Mouse (Mus musculus) hindbrain, embryonic 14.5 days (tissue): ENCODE measurements around the gene Vti1a. TPM values are rescaled to one million over a fixed set of nuclear protein-coding genes. Genes with fewer than 3 reads are reported as not detected.
A peak's percentile ranks its signal among the peaks of the same experiment; 100 is the strongest.

Source experiments
- ATAC-seq: fragments of 200-750 bp; cut with Nextera tagmentation; 2 replicates; pipeline ENCODE4 v1.8.0; 2017; ENCODE audit warnings: moderate number of reproducible peaks, mild to moderate bottlenecking, moderate TSS enrichment, moderate library complexity; ENCODE audit not compliant: low FRiP score
- DNase-seq: peaks from one replicate; pipeline ENCODE4 v3.0.0-alpha.2; 2015; ENCODE audit warnings: low spot score
- H3K27ac ChIP-seq: fragments of 300-500 bp; sonication (generic); 2 replicates; pipeline ENCODE4 v1.5.1; 2014; ENCODE audit warnings: mild to moderate bottlenecking, moderate library complexity
- H3K27me3 ChIP-seq: fragments of 300-500 bp; sonication (generic); 2 replicates; pipeline ENCODE4 v1.6.1; 2014; ENCODE audit warnings: mild to moderate bottlenecking, low read length, mixed read lengths; ENCODE audit not compliant: control insufficient read depth, insufficient read depth
- H3K36me3 ChIP-seq: fragments of 300-500 bp; sonication (generic); replicated peaks from 2 replicates; pipeline ENCODE4 v1.6.1; 2014; ENCODE audit not compliant: control insufficient read depth, insufficient read depth
- H3K4me1 ChIP-seq: fragments of 300-500 bp; sonication (generic); replicated peaks from 2 replicates; pipeline ENCODE4 v1.6.1; 2014; ENCODE audit warnings: antibody characterized with exemption, low read length, mixed read lengths; ENCODE audit not compliant: control insufficient read depth, insufficient read depth
- H3K4me2 ChIP-seq: fragments of 300-500 bp; sonication (generic); replicated peaks from 2 replicates; pipeline ENCODE4 v1.6.1; 2014; ENCODE audit warnings: mild to moderate bottlenecking, moderate library complexity
- H3K4me3 ChIP-seq: fragments of 300-500 bp; sonication (generic); replicated peaks from 2 replicates; pipeline ENCODE4 v1.5.1; 2014; ENCODE audit warnings: mild to moderate bottlenecking, low read length
- H3K9ac ChIP-seq: fragments of 300-500 bp; sonication (generic); 2 replicates; pipeline ENCODE4 v1.6.1; 2014
- H3K9me3 ChIP-seq: fragments of 300-500 bp; sonication (generic); 2 replicates; pipeline ENCODE4 v1.6.1; 2016; ENCODE audit warnings: low read length; ENCODE audit not compliant: control insufficient read depth
- WGBS: fragments of 180-500 bp; shearing (Covaris S2); extraction: QIAGEN DNeasy Blood & Tissue Kit; methylation state at CpG from one replicate; pipeline ENCODE4 v1.1.7; 2014; 5-methylcytosine and 5-hydroxymethylcytosine counted together
- polyA plus RNA-seq: library from polyadenylated mRNA; unstranded; fragments of >200 nt; fragmentation: Nextera tagmentation; extraction: Ambion mirVana; gene quantifications from 2 replicates; pipeline ENCODE4 v1.2.1, GENCODE M21; 2014

Vti1a gene
- polyA plus RNA-seq, 1 experiment from 2014 or later = 32.1 TPM

DNA sequence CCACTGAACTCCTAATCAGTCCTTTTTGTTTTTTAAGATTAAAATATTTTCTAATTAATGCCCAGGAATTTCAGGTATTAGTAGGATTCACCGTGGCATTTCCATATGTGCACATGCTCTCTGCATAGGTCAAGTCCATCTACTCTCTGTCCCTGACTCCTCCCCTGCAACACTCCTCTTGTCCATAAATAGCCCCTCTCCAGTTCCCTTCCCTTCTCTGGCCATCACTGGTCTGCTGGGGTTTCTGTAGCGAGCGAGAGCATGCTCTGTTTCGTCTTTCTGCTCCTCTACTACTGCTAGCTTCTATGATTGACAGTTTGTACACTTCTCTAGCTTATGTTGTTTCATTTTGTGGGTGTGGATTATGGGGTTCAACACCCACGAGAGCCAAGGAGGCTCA lies 15.7 kb downstream of the Vti1a start:
- Histone ChIP-seq H3K27ac (no peak overlapping the region), H3K36me3 (peaks cover 42% of the 10 kb centered on the region), H3K9ac (no peak overlapping the region), H3K9me3 (no peaks in the 10 kb centered on the region), H3K4me3 (no peak overlapping the region), H3K27me3 (no peaks in the 10 kb centered on the region), H3K4me1 (no peaks in the 10 kb centered on the region), H3K4me2 (no peak overlapping the region)
- 91% methylated on average over 5 of the region's 5 CpGs for WGBS
- DNase-seq = no peak
- ATAC-seq = no peak

DNA sequence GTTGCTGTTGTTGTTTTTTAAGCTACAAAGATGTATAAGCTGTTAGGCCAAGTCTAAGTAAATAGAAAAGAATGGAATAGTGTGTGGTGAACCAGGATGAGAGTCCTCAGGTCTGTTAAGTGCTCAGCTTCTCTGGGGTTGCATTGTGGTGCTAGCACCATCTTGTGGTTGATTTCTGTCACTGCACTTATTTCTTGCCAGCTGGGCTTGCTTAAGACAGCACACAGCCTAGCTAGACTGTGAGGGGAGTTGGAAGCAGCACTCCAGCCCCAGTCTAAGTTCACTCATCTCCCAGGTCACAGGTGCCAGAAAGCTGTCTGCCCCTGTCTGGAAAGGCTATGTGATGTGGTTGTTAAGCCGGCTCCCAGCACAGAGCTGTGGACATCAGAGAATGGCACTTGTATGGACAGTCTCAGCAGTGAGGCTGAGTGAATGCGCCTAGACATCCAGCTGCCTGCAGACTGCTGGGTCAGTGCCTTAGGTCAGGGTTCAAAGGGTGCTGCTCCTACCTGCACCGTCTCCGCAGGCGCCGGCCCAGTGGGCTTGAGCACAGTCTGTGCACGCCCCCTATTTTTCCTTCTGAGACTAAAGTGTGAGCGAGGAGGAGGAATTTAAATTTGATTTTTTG lies 16.7 kb downstream of the Vti1a start:
- ATAC-seq (peak; percentile 80; the same call in 1 of the 2 replicates), DNase-seq (peak; percentile 87)
- H3K9me3 ChIP-seq = no peaks in the 10 kb centered on the region
- H3K4me2 ChIP-seq = no peak overlapping the region
- 91% methylated on average over 8 of the region's 8 CpGs for WGBS
- no peak overlapping the region for H3K27ac ChIP-seq
- peaks cover 42% of the 10 kb centered on the region for H3K36me3 ChIP-seq
- no peak overlapping the region for H3K9ac ChIP-seq
- no peaks in the 10 kb centered on the region for H3K4me1 ChIP-seq
- H3K4me3 ChIP-seq = no peak overlapping the region
- H3K27me3 ChIP-seq = no peaks in the 10 kb centered on the region

DNA sequence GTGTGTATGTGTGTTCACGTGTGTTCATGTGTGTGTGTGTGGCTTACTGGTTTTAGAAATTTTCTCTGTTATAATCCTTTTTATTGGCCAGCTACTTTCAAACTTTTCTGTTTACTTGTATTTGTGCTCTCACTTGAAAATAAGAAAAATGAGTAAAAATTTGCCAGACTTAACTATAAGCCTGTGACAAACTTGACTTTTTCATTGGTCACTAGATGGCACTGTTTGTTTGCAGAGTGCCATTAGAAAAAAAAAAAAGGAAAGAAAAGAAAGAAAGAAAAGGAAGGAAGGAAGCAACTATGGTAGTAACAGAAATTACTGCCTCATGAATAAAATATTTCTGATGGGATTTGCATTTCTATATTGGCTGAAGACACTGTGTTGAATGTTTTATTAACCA lies 19.8 kb downstream of the Vti1a start:
- WGBS = 95% methylated on average over 1 of the region's 1 CpGs
- Histone ChIP-seq H3K9me3 (no peaks in the 10 kb centered on the region), H3K9ac (no peak overlapping the region), H3K4me2 (no peak overlapping the region), H3K27ac (no peak overlapping the region), H3K36me3 (peaks cover 11% of the 10 kb centered on the region; the same call in 1 of the 2 replicates), H3K27me3 (no peaks in the 10 kb centered on the region), H3K4me1 (no peaks in the 10 kb centered on the region), H3K4me3 (no peak overlapping the region)
- DNase-seq (peak; percentile 75), ATAC-seq (no peak)

DNA sequence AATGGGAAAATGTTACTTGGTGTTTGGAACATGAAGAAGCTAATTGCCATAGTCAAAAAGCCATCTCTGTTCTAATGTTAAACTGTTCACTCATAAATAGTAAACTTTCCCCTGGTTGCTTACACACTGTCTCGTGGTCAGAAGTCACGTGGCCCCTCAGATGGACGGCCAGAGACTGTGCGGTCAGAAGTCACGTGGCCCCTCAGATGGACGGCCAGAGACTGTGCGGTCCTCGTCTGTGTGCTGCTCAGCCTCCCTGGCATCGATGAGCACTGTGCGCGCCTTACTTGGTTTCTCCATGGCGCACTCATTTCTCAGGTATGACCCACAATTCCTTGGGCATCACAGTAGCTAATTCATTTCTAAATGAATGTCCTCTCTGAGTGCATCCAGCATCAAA lies 20.3 kb downstream of the Vti1a start:
- Histone ChIP-seq H3K27me3 (no peaks in the 10 kb centered on the region), H3K4me3 (no peak overlapping the region), H3K4me2 (no peak overlapping the region), H3K9me3 (no peaks in the 10 kb centered on the region), H3K36me3 (0 out of 2 replicates have a peak, but pooled peaks cover 8% of the 10 kb centered on the region), H3K27ac (no peak overlapping the region), H3K4me1 (no peaks in the 10 kb centered on the region), H3K9ac (no peak overlapping the region)
- no peak for DNase-seq
- WGBS = 88% methylated on average over 12 of the region's 12 CpGs
- no peak for ATAC-seq

DNA sequence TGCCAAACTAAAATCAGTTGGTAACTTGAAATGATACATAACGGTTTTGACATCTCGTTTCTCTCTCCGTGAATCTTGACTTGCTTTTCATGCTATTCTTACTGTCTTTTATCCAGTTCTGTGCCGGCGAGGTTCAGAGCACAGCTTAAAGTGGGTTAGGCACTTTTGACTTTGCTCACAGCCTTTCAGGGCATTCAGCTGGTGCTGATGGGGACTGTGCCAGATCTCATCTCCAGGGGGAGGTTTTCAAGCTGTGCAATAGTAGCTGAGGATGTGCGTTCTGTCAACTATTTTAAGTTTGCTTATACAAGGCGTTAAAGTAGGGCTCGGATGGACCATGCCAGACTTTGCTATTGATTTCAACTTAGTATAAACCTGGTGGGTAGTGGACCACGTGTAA lies 21.0 kb downstream of the Vti1a start:
- Histone ChIP-seq H3K9ac (no peak overlapping the region), H3K9me3 (no peaks in the 10 kb centered on the region), H3K4me1 (no peaks in the 10 kb centered on the region), H3K27ac (no peak overlapping the region), H3K4me2 (no peak overlapping the region), H3K36me3 (0 out of 2 replicates have a peak, but pooled peaks cover 1% of the 10 kb centered on the region), H3K4me3 (no peak overlapping the region), H3K27me3 (no peaks in the 10 kb centered on the region)
- 79% methylated on average over 9 of the region's 9 CpGs for WGBS
- ATAC-seq (no peak), DNase-seq (no peak)

DNA sequence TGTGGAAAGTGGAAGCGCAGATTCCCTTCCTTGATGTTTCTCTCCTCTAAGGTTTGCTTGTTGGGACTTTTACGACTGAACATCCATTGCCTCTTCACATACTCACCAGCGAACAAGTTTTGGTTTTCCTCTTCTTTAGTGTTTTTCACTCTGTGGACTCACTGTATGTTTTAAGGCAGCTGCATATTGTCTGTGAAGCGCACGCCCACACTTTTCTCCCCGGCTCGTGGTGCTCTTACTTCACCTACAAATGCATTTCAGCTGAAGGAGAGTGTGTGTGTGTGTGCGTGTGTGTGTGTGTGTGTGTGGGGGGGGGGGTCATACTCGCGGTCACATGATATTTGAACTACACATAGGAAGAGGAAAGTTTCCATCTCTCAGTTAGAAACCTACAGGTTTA lies 21.6 kb downstream of the Vti1a start:
- no peaks in the 10 kb centered on the region for H3K27me3 ChIP-seq
- H3K36me3 ChIP-seq = no peaks in the 10 kb centered on the region
- DNase-seq (no peak), ATAC-seq (no peak)
- H3K4me1 ChIP-seq = no peaks in the 10 kb centered on the region
- no peak overlapping the region for H3K4me3 ChIP-seq
- 93% methylated on average over 10 of the region's 10 CpGs for WGBS
- H3K9ac ChIP-seq = no peak overlapping the region
- no peak overlapping the region for H3K27ac ChIP-seq
- no peak overlapping the region for H3K4me2 ChIP-seq
- no peaks in the 10 kb centered on the region for H3K9me3 ChIP-seq

DNA sequence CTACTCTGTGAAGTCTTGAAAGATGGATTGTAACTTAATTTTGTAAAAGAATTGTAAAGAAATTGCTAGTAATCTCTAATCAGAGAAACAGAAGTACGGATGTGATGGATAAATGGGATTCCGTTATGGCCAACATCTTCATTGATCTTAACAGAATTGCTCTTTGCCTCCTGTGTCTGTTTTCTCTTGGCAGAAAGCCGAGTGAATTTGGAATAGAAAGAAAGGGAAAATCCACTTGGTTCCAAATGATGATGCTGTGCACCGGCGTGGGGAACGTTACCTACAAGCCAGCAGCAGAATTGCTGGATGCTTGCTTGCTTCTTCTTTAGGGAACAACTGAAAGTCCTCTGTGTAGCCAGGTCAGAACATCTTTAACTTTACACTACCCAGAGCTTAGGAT lies 24.4 kb downstream of the Vti1a start:
- no peak for ATAC-seq
- 91% methylated on average over 6 of the region's 6 CpGs for WGBS

DNA sequence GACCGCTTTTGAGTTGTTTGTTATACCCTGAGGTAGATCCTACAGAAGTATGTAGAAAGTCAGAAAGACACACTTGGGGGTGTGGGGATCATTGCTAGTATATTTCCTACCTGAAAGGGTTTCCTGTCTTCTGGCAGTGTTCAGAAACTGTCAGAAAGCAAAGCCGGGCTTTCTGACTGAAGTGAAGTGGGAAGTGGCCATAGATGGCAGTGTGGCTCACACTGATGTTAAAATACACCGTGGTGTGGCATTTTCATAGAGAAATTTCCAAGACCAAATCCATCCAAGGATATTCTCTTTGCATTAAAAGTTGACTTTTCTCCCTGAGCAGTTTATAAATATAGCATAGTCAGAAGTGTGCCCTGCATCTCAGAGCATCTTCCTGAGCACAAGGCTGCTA lies 25.3 kb downstream of the Vti1a start:
- 79% methylated on average over 3 of the region's 3 CpGs for WGBS
- Histone ChIP-seq H3K27me3 (no peaks in the 10 kb centered on the region), H3K4me1 (no peaks in the 10 kb centered on the region), H3K27ac (no peak overlapping the region), H3K4me2 (no peak overlapping the region), H3K4me3 (no peak overlapping the region), H3K36me3 (no peaks in the 10 kb centered on the region), H3K9ac (no peak overlapping the region), H3K9me3 (no peaks in the 10 kb centered on the region)
- no peak for DNase-seq
- no peak for ATAC-seq

More for the DNA sequence above, 24.4 kb downstream of the Vti1a start:
- H3K4me3 ChIP-seq = no peak overlapping the region
- no peaks in the 10 kb centered on the region for H3K36me3 ChIP-seq
- no peaks in the 10 kb centered on the region for H3K9me3 ChIP-seq
- H3K4me1 ChIP-seq = no peaks in the 10 kb centered on the region
- no peak overlapping the region for H3K27ac ChIP-seq
- H3K9ac ChIP-seq = no peak overlapping the region
- no peaks in the 10 kb centered on the region for H3K27me3 ChIP-seq
- H3K4me2 ChIP-seq = no peak overlapping the region
- DNase-seq = no peak

DNA sequence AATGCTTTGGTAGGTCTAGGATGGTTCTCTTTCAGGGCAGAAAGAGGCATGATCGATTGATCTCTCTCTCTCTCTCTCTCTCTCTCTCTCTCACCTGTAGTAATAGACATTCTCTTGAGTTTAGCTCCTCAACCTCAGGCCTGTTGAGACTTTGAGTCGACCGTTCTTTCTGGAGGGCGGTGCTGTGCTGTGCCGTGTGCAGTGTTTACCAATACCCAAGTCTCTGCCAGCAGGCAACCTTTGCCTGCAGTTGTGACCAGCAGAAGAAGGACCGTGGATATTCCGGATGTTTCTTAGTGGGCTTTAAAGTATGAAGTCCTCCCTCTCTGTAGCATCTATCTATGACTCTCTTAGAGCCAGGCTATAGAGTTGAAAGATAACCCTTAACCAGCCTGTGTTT lies 26.3 kb downstream of the Vti1a start:
- Histone ChIP-seq H3K9ac (no peak overlapping the region), H3K4me1 (no peaks in the 10 kb centered on the region), H3K27me3 (no peaks in the 10 kb centered on the region), H3K27ac (no peak overlapping the region), H3K4me2 (no peak overlapping the region), H3K36me3 (no peaks in the 10 kb centered on the region), H3K4me3 (no peak overlapping the region), H3K9me3 (no peaks in the 10 kb centered on the region)
- WGBS = 95% methylated on average over 7 of the region's 7 CpGs
- no peak for DNase-seq
- ATAC-seq = no peak

DNA sequence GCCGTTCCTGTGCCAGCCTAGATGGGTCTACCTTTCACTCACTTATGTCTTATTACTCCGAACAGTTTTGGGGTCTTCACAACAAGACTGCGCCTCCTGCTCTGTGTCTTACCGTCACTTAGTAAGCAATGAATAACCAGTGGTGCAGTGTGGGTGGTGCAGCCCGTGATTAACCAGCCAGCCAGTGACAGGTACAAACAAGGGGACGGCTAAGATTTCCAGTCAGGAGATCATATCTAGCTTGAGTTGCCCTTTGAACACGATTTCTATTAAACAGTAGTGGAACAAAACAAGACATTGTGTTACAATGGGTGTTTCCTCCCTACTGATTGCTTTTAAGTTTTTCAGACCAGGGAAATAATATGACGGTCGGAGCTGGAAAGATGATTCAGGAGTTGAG lies 27.2 kb downstream of the Vti1a start:
- Histone ChIP-seq H3K9ac (no peak overlapping the region), H3K36me3 (no peaks in the 10 kb centered on the region), H3K27me3 (no peaks in the 10 kb centered on the region), H3K4me1 (no peaks in the 10 kb centered on the region), H3K4me3 (no peak overlapping the region), H3K9me3 (no peaks in the 10 kb centered on the region), H3K4me2 (no peak overlapping the region), H3K27ac (no peak overlapping the region)
- whole genome bisulfite sequencing = 89% methylated on average over 9 of the region's 9 CpGs
- DNase-seq = no peak
- no peak for ATAC-seq
